Mouse (Mus musculus): Measurements from ENCODE around the gene Slc25a21. TPM values are rescaled to one million over a fixed set of nuclear protein-coding genes. Genes with fewer than 3 reads are reported as not detected.

The Slc25a21 gene
- polyA plus RNA-seq, 1 experiment: 9.5 TPM

GRCm38 (mm10) chr12:56827808-56828384, 369.4 kb downstream of the Slc25a21 start:
- 87% methylated on average over 8 of the region's 8 CpGs for WGBS
- Histone ChIP-seq H3K4me3 (replicated peaks; ENCODE audit: control insufficient read depth, low read depth, low read length) (no peak overlapping the region), H3K4me1 (ENCODE audit: control insufficient read depth, insufficient read depth, low read length) (no peaks in the 10 kb centered on the region), H3K27ac (ENCODE audit: control insufficient read depth, insufficient read depth, low read depth, low read length, poor library complexity) (no peak overlapping the region)
- TF ChIP-seq POLR2A (IDR thresholded peaks at IDR 0.05; ENCODE audit: borderline replicate concordance, control insufficient read depth, low read depth, low read length) (no peak), CTCF (IDR thresholded peaks at IDR 0.05; ENCODE audit: control insufficient read depth, insufficient read depth, low read length) (no peak)

- TF ChIP-seq POLR2A (IDR thresholded peaks at IDR 0.05; ENCODE audit: borderline replicate concordance, control insufficient read depth, low read depth, low read length): no peak
- TF ChIP-seq CTCF (IDR thresholded peaks at IDR 0.05; ENCODE audit: control insufficient read depth, insufficient read depth, low read length): no peak
- no peak overlapping the region for H3K4me3 ChIP-seq (replicated peaks; ENCODE audit: control insufficient read depth, low read depth, low read length)
- H3K27ac ChIP-seq (ENCODE audit: control insufficient read depth, insufficient read depth, low read depth, low read length, poor library complexity): no peak overlapping the region
- H3K4me1 ChIP-seq (ENCODE audit: control insufficient read depth, insufficient read depth, low read length): no peaks in the 10 kb centered on the region
- WGBS: 71% methylated on average over 5 of the region's 5 CpGs
These were observed 372.6 kb downstream of the Slc25a21 start for GRCm38 (mm10) chr12:56824688-56825087.

- H3K4me1 ChIP-seq (ENCODE audit: control insufficient read depth, insufficient read depth, low read length): no peaks in the 10 kb centered on the region
- H3K4me3 ChIP-seq (replicated peaks; ENCODE audit: control insufficient read depth, low read depth, low read length): no peak overlapping the region
- no peak for TF ChIP-seq POLR2A (IDR thresholded peaks at IDR 0.05; ENCODE audit: borderline replicate concordance, control insufficient read depth, low read depth, low read length)
- TF ChIP-seq CTCF (IDR thresholded peaks at IDR 0.05; ENCODE audit: control insufficient read depth, insufficient read depth, low read length): no peak
- 50% methylated on average over 2 of the region's 2 CpGs for WGBS
- no peak overlapping the region for H3K27ac ChIP-seq (ENCODE audit: control insufficient read depth, insufficient read depth, low read depth, low read length, poor library complexity)
These were observed 375.1 kb downstream of the Slc25a21 start for GRCm38 (mm10) chr12:56822122-56822521.

- Histone ChIP-seq H3K4me3 (replicated peaks; ENCODE audit: control insufficient read depth, low read depth, low read length) (no peak overlapping the region), H3K4me1 (ENCODE audit: control insufficient read depth, insufficient read depth, low read length) (no peaks in the 10 kb centered on the region), H3K27ac (ENCODE audit: control insufficient read depth, insufficient read depth, low read depth, low read length, poor library complexity) (no peak overlapping the region; the same call in 1 of the 2 replicates)
- 82% methylated on average over 2 of the region's 2 CpGs for WGBS
- TF ChIP-seq CTCF (IDR thresholded peaks at IDR 0.05; ENCODE audit: control insufficient read depth, insufficient read depth, low read length) (no peak), POLR2A (IDR thresholded peaks at IDR 0.05; ENCODE audit: borderline replicate concordance, control insufficient read depth, low read depth, low read length) (no peak)
These were observed 376.7 kb downstream of the Slc25a21 start for GRCm38 (mm10) chr12:56820604-56821003.

DNA sequence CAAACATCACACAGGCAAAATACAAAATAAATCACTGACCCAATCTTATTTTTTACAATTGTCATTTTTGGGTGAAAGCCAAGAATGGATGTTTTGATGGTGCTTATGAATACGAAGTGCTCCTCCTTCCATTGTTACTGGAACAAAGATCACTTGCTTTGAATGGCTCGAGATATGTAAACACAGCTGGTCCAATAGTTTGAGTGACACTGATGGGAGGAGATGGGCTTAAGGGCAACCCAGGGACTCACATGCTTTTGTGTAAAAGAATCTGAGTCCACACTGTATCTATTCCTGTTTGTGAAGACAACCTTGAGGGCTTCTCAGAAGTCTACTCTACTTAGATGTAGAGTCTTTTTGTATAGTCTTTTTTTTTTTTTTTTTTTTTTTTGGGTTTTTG, 389.8 kb downstream of the Slc25a21 start:
- H3K4me1 ChIP-seq (ENCODE audit: control insufficient read depth, insufficient read depth, low read length): no peaks in the 10 kb centered on the region; the same call in 1 of the 2 replicates
- H3K27ac ChIP-seq (ENCODE audit: control insufficient read depth, insufficient read depth, low read depth, low read length, poor library complexity): no peak overlapping the region
- WGBS: 71% methylated on average over 2 of the region's 2 CpGs
- no peak overlapping the region for H3K4me3 ChIP-seq (replicated peaks; ENCODE audit: control insufficient read depth, low read depth, low read length)
- no peak for TF ChIP-seq POLR2A (IDR thresholded peaks at IDR 0.05; ENCODE audit: borderline replicate concordance, control insufficient read depth, low read depth, low read length)
- TF ChIP-seq CTCF (IDR thresholded peaks at IDR 0.05; ENCODE audit: control insufficient read depth, insufficient read depth, low read length): no peak

DNA sequence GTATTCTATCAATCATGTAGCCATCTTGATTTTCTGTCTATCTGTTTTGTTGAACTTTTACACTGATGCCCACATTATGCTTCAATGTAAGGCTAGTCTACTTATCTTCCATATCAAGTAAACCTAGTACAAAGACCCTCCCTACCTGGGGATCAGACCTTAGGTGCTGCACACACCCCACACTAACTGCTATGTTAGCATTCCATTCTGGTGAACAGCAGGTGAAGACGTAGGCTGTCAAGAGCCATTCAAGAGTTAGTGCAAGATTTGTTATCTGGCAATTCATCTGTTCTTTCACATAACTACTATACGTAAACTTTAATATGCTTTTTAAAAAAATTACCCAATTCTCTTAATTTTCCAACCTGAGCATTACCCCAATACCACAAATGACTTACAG, 390.2 kb downstream of the Slc25a21 start:
- Histone ChIP-seq H3K4me1 (ENCODE audit: control insufficient read depth, insufficient read depth, low read length) (no peaks in the 10 kb centered on the region; the same call in 1 of the 2 replicates), H3K4me3 (replicated peaks; ENCODE audit: control insufficient read depth, low read depth, low read length) (no peak overlapping the region), H3K27ac (ENCODE audit: control insufficient read depth, insufficient read depth, low read depth, low read length, poor library complexity) (no peak overlapping the region)
- no peak for TF ChIP-seq CTCF (IDR thresholded peaks at IDR 0.05; ENCODE audit: control insufficient read depth, insufficient read depth, low read length)
- TF ChIP-seq POLR2A (IDR thresholded peaks at IDR 0.05; ENCODE audit: borderline replicate concordance, control insufficient read depth, low read depth, low read length): no peak
- WGBS: 84% methylated on average over 2 of the region's 2 CpGs

DNA sequence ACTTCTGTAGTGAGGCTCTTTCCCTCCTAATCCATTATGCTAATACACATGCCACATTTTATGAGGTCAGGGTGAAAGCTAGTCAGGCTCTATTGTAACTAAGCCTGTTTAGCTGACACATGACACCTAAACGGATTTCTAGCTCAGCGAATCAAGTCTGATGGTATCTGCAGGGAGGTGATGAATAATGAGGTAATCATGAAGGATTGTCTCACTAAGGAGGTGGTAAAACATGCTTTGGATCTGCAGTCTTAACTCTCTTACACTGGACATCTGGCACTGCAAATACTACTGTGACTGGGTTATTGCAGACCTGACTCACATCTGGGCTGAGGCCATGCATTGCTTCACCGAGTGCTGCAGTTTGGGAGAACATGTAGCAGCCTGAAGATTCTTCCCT, 392.8 kb downstream of the Slc25a21 start:
- no peak overlapping the region for H3K4me3 ChIP-seq (replicated peaks; ENCODE audit: control insufficient read depth, low read depth, low read length)
- no peak overlapping the region for H3K27ac ChIP-seq (ENCODE audit: control insufficient read depth, insufficient read depth, low read depth, low read length, poor library complexity)
- H3K4me1 ChIP-seq (ENCODE audit: control insufficient read depth, insufficient read depth, low read length): no peaks in the 10 kb centered on the region; the same call in 1 of the 2 replicates
- TF ChIP-seq CTCF (IDR thresholded peaks at IDR 0.05; ENCODE audit: control insufficient read depth, insufficient read depth, low read length) (no peak), POLR2A (IDR thresholded peaks at IDR 0.05; ENCODE audit: borderline replicate concordance, control insufficient read depth, low read depth, low read length) (no peak)
- WGBS: 63% methylated on average over 3 of the region's 3 CpGs

DNA sequence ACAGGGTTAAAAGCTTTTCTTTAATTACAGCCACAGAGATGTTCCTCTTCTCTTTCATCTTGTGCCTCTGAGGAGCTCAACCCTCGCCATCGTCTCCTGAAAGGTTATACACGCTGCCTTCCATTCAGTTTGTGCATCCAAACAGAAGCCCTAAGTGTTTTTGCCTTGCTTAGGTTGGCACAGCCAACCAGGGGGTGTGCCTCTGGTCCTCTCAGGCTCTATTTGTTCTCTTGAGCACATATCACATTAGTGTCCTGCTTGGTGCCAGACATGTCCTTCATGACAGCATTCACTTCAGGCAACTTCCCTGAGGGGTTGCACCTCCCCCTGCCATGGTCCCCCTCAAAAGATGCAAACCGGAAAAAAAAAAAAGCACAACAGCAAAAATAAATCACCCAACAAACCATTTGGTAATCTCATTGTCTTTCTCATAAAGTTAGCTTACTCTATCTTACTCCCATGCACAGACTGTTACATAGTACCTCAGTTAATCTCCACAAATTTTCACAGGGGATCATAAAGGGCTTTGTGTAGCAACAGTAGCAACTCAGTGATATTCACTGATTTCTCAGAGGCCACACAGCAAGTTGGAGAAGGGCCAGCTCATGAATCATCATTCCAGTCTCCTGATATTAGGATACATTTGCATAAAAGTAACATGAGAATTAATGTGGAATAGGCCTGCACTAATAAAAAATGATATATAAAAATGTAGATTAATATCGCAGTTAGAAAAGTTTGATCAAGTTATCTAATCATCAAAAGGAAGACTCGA, 398.4 kb downstream of the Slc25a21 start:
- 83% methylated on average over 6 of the region's 6 CpGs for WGBS
- no peak for TF ChIP-seq POLR2A (IDR thresholded peaks at IDR 0.05; ENCODE audit: borderline replicate concordance, control insufficient read depth, low read depth, low read length)
- H3K4me3 ChIP-seq (replicated peaks; ENCODE audit: control insufficient read depth, low read depth, low read length): no peak overlapping the region

More for the DNA sequence above, 398.4 kb downstream of the Slc25a21 start:
- no peak overlapping the region for H3K27ac ChIP-seq (ENCODE audit: control insufficient read depth, insufficient read depth, low read depth, low read length, poor library complexity)
- H3K4me1 ChIP-seq (ENCODE audit: control insufficient read depth, insufficient read depth, low read length): no peaks in the 10 kb centered on the region

Data from bone marrow, adult 2 months (tissue).